Mouse (Mus musculus): Measurements from ENCODE around the gene Tspo2.

The Tspo2 gene

DNA sequence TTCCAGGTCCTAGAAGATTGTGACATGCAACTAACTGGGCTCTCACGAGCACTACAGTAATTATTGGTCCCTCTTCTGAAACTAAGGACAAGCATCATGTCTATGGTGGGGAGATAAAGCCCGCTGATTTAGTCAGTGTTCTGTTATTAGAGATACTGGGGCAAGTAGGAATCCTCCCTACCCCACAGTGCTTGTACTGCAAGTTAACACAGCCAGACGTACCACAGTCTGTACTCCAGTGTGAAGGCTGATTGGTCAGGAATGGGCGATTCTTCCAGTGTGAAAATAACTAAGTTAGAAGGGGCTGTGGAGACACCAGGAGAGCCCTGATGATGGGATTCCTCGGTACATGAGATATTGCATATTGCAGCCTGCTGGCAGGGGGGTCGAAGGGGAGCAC, 33.8 kb downstream of the Tspo2 start:
- DNase-seq (ENCODE audit: low spot score in 2 of 2), result no peak

DNA sequence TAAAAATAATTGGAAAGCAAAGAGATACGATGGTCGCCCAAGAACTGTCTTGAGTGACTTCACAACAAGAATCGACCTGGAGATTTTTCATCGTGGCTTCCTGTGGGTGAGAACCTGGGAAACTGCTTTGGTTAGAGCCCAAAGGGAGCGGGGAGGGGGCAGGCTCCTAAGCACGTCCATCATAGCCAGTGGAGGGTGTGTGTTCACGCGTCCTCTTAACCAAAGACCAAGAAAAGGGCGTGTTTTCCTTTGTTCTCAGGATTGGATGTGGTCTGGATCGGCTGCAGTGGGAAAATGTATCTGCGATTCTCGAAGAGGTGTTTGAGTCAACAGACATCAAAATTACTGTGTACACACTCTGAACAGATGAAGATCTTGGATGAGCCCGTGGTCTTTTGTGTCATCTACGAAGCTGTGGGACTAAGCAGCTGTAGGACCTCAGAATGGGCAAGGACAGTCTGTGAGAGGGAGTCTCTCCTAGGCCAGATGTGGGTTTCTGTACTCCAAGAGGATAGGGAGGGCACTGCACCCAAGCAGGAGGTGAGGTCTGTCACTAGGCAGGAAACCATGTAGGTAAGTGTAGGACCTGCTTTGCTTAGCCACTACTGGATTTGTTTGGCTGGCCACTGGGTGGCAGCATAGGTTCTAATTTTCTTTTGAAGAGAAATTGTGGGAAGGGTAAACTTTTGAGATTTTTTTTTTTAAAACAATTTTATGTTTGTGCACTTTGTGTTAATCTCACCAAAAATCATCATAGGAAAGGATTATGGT, 34.7 kb downstream of the Tspo2 start:
- DNase-seq (ENCODE audit: low spot score in 2 of 2), result peak; percentile 44 to 65

DNA sequence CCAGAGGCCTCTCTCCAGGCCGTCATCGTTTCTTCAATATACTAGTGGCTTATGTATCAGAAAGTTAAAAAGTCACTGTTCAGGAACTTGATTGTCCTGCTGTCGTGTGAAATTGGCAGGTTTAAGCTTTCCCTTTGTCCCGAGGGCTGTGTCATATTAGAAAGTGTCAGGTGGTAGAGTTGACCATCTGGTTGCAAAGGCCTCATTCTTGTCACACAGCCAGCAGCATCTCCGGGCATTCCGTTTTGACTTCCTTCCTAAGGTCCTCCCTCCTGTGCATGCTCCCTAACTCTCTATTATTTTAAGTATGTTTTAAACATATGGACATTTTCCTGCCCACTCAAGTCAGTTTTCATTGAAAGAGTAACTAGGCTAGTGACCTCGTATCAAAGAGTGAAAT, 35.3 kb downstream of the Tspo2 start:
- no peak for DNase-seq (ENCODE audit: low spot score in 2 of 2)

DNA sequence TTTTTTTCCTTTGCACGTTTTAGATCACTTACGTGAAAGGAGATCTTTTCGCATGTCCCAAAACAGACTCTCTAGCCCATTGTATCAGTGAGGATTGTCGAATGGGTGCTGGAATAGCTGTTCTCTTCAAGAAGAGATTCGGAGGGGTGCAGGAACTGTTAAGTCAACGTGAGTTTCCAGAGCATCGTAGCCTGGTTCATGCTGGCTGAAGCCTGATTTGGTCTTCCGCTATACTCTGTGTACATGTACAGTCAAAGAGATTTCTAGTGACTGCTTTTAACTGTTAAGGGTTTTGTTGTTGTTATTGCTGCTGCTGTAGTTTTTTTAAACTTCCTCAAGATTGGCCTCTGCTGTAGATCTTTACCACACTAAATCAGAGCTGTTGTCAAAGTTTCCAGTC, 40.1 kb downstream of the Tspo2 start:
- no peak for DNase-seq (ENCODE audit: low spot score in 2 of 2)

DNA sequence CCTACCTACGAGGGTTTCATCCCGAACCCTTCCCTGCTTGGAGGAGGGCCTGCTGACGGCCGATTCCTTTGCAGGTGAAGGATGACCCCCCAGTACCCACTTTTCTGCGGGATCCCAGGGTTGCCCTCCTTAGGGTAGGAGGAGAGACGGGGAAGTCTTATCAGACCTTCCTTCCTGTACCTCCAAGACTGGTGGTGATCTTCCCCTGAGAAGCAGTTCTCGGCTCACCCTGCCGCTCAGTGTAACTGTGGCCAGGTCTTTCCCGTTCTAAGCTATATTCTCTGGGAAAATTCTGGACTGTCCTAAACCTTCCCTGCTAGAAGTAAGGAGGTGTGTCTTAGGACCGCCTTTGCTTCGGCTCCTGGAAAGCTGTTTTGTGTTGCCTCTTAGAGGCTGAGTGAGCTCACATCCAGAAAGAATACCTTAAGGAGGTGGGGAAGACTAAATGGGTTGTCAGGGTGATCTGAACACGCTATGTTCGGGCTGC, 41.0 kb downstream of the Tspo2 start:
- DNase-seq (ENCODE audit: low spot score in 2 of 2), result no peak

DNA sequence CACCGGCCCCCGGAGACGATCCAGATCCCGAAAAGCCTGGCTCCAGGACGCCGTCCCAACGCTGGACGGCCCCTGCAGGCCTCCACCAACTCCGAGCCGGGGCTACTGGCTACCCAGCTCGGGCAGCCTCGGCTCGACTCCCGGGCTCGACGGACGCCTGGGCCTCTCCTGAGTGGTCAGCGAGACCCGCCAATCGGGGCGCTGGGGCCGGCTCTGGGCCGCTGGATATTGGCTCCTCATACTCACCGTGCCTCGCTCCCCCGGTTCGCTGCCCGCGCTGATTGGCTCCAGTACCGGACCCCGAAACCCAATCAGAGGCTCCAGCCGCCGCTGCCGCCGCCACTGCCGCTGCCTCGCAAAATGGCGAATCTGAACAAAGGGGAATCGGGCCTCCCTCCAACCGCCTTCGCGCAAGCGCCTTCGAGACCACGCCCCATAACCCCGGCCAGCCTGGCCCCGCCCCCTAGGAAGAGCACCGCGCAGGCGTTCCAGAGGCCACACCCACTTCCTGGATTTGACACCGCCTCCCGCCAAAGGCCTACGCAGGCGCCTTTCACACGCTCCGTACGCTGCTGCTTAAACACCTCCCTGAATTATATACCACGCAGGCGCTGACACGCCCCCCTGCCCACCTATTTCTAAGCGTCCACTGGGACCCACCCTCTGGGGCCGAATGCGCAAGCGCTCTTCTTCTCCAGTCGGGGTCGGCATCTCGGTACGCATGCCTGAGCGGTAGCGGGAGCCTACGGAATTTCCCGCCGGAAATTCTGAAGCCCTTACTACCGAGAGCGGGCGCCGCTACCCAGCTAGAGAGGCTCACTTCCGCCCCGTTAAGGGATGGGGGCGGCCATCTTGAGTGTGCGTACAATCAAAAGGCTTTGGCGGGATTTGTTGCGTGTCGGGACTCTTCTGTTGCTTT, 41.7 kb downstream of the Tspo2 start, which contains the start of the genes Nfya and Oard1:
Gene Nfya, minus strand, starts transcription at position 527 of the 919 bp plus-strand sequence.
Gene Oard1, plus strand, starts transcription at position 635 of the 919 bp plus-strand sequence.
- peak; percentile 100 for DNase-seq (ENCODE audit: low spot score in 2 of 2)

DNA sequence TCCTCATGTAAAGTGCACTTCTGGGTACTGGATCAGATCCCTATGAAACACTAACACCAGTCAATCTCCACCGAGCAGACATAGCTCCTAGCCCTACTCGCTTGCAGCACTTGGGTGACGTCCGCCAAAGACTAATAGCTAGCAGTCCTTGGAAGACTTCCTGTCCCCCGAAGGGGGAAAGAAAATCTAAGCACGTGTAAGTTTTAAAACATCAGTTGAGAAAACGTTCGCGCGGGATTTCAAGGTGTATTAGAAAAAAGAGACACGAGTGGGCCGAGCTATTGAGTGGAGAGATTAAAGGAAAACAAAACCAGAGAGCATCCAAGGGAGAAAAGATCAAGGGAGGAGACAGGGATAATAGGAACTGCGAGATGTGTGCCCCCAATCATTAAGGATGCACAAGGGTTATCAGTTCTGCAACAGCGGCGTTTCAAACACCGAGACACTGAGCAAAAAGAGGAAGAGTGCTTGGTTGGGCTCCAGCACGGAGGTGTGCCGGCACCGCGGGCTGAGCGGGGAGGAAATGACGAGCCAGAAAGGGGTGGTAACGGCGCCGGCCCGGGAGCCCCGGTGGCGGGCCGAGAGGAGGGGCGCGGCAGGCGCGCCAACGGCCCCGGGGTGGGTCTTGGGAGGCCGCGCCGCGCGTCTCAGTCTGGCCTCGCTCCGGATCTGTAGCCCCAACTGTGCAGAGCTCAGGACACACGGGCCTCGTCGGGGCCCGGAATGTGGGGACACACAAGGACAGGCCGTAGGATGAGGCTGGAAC, 42.6 kb downstream of the Tspo2 start:
- DNase-seq (ENCODE audit: low spot score in 2 of 2), result peak; percentile 76 to 82

DNA sequence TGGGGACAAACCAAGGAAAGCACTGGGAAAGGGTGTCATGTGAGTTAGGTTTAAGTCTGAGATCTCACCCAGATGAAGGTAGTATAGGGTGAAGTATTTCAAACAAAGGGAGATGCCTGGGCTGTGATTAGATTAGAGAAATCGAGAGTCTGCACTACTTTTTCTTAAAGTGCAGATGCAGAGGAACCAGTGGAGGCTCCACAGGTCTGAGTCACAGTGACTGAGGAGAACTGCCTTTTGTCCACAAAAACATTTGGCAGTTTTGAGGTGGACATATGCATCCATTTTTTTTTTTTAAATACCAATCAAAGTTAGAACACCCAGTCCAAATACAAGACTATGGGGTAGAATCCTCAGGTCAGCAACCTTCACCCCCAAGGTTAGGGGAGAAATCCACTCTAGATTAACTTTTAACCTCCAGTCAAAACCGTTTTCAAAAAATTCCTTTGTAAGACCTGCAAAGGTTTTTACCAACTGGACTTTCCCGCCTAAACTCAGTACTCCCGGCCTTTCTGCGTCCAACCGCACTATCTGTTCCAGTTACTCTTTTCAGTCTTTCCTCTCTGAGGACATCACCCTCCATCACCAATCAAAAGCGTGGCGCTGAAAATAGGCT, 43.3 kb downstream of the Tspo2 start:
- DNase-seq (ENCODE audit: low spot score in 2 of 2), result no peak

DNA sequence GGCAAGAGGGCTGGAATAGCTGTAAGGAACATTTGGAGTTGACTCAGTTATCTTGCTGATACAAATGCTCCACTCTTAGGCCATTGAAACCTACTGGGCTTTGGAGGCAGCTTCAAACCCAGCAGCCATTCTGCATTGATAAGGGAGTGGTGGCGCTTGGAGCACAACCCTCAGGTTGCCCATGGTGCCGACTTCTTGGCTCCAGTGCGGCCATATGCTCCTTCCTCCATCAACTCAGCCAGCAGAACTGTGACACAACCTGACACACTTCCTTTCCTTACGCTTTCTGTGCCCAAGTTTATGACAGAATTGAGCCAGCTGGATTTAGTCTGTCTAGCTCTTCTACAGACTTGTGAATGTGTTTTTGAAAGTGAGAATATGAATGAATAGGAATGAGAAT, 44.2 kb downstream of the Tspo2 start:
- no peak for DNase-seq (ENCODE audit: low spot score in 2 of 2)

DNA sequence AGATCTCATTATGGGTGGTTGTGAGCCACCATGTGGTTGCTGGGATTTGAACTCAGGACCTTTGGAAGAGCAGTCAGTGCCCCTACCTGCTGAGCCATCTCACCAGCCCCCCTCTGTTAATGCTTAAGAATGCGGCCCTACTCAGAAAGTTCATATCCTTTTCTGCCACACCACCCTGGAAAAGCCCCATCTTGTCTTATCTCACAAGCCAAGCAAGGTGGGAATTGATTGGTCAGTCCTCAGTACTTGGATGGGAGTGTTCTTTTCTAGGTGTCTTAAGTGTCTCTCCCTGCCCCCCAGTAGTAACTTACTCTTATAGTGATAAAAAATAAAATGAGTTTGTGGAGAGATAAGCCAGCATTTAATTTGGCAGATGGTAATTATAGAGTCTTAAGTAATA, 46.6 kb downstream of the Tspo2 start:
- DNase-seq (ENCODE audit: low spot score in 2 of 2), result no peak

DNA sequence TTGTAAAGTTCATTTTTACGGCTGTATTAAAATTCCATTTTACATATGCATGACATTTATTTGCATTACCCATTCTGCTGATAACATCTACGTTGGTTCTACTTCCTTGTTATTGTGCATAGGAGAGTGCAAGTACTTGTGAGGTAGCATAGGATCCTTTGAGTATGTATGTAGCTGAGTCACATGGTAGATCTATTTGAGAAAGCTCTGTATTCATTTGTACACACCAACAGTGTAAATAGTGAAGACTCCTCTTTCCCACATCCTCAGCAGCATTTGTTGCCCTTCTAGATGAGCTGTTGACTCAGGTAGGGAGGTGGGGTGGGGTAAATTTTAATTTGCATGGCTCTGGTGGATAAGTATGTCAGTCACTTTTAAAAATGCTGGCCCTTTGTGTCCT, 47.5 kb downstream of the Tspo2 start:
- no peak for DNase-seq (ENCODE audit: low spot score in 2 of 2)

DNA sequence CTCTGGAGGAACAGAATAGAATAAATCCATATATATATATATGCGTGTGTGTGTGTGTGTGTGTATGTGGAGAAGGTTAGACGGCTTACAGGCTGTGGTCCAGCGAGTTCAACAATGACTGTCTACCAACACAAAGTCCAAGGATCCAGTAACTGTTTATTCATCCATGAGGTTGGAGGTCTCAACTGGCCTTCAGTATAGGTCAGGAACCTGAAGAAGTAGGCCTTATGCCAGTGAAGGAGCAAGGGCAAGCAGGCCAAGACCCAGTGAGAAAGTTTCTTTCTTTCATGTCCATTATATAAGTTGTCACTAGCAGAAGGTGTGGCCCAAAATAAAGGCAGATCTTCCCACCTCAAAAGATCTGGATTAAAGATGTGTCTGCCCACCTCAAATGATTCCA, 48.6 kb downstream of the Tspo2 start:
- DNase-seq (ENCODE audit: low spot score in 2 of 2), result no peak

DNA sequence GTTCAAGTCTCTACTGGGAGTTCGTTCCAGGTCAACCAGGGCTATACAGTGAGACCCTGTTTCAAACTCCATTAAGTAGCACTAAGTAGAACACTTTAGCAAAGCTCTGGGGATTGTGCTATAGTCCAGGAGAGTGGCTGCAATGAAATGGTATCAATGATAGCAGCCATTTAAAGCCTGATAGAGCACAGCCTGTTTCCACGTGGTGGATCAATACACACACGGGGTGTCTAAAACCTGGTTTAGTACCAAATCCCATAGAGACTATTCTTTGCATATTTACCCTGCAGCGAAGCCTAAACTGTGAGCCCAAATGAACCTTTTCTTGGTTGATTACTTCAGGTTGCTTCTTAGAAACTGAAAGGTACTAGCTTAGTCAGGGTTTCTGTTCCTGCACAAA, 49.6 kb downstream of the Tspo2 start:
- DNase-seq (ENCODE audit: low spot score in 2 of 2), result no peak

Data from spleen, postnatal 14 days (tissue).